Mouse (Mus musculus): ENCODE data around the gene Npas4. TPM values are rescaled to one million over a fixed set of nuclear protein-coding genes. Genes with fewer than 3 reads are reported as not detected.
"Not testable (repeated sequence)": the region's sequence is repeated elsewhere in the genome, so short reads cannot be mapped to it uniquely, and the experiment has no call there.

Npas4 gene
- total RNA-seq, 2 experiments from 2014 or later = 12.4 to 24.4 TPM

GRCm38 (mm10) chr19:4999445-5000140 lies 9.5 kb upstream of the Npas4 start:
- peak; percentile 47 to 93 for DNase-seq (ENCODE audit: low spot score in 2 of 2)
- intact Hi-C loops (cut with DNase I) = loop anchor here (5.0 kb wide), 1 partner anchor 37 kb away; the partner anchor contains the start of gene Mrpl11

- intact Hi-C loops (cut with DNase I) = loop anchor here (5.0 kb wide), 1 partner anchor 597 kb away; the partner anchor contains the start of gene Kdm2a
- DNase-seq (ENCODE audit: low spot score in 2 of 2) = peak; percentile 83 to 98
Observed at GRCm38 (mm10) chr19:4994043-4994442, 3.9 kb upstream of the Npas4 start.

DNA sequence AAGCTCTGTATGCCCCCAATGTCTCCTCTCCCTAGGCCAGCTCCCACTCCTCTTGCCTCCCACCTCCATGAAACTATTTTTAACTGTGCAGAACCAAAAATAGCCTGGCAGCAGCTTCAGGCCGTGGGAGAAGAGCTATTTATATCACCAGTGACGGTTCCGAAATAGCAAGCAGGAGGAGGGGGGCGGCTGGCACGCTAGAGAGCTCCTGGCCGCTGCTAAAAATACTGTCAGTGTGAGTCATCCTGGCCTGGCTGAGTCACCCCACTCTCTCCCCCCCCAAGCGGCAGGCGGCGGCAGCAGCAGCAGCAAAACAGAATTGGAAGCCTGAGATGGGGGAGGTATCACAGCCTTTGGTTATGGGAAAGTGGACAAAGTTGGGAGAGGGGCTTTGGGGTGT lies 2.8 kb upstream of the Npas4 start:
- intact Hi-C loops (cut with DNase I) = loop anchor here (5.0 kb wide), 1 partner anchor 596 kb away; the partner anchor contains the start of gene Kdm2a
- peak; percentile 83 to 96 for DNase-seq (ENCODE audit: low spot score in 2 of 2)

DNA sequence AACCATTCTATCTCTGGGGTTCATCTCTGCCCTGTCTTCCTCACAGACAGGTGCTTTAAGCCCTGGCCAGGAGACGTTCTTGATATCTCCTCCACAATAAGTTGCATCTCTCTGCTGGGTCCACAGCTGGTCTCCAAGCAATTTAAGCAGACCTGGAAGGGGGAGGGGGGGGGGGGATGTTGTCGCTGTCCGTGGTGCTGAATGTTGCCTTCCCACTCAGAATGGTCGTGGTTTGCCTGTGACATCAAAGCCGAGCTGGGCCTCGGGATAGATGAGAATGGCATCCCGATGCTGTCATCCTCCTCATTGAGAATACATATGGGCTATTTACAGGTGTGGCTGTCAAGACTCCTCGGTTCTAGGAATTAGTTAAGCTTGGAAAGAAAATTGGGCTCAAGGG lies 2.3 kb upstream of the Npas4 start:
- DNase-seq (ENCODE audit: low spot score in 2 of 2) = no peak
- intact Hi-C loops (cut with DNase I) = loop anchor here (5.0 kb wide), 1 partner anchor 595 kb away; the partner anchor contains the start of gene Kdm2a

- intact Hi-C loops (cut with DNase I) = loop anchor here (1.0 to 5.0 kb wide), 2 partner anchors 11 to 593 kb away; partner anchors contain the start of gene Kdm2a
Observed at GRCm38 (mm10) chr19:4990716-4991115, 600 bp upstream of the Npas4 start.

GRCm38 (mm10) chr19:4989434-4990255 lies 471 bp downstream of the Npas4 start:
- intact Hi-C loops (cut with DNase I) = loop anchor here (1.0 to 5.0 kb wide), 2 partner anchors 12 to 592 kb away; partner anchors contain the start of gene Kdm2a
- DNase-seq (ENCODE audit: low spot score in 2 of 2) = peak; percentile 81 to 91

More at GRCm38 (mm10) chr19:4990716-4991115, 600 bp upstream of the Npas4 start:
- DNase-seq (ENCODE audit: low spot score in 2 of 2) = peak in 1 of 2 experiments; percentile 77

- intact Hi-C loops (cut with DNase I) = no loop called here
Observed at GRCm38 (mm10) chr19:4989013-4989412, 1.1 kb downstream of the Npas4 start.

GRCm38 (mm10) chr19:4981767-4982166 lies 8.3 kb downstream of the Npas4 start:
- peak; percentile 73 to 88 for DNase-seq (ENCODE audit: low spot score in 2 of 2)
- intact Hi-C loops (cut with DNase I) = loop anchor here (1.0 to 5.0 kb wide), 2 partner anchors 21 to 36 kb away; no protein-coding TSS in a partner anchor

More at GRCm38 (mm10) chr19:4989013-4989412, 1.1 kb downstream of the Npas4 start:
- peak in 1 of 2 experiments; percentile 69 for DNase-seq (ENCODE audit: low spot score in 2 of 2)

GRCm38 (mm10) chr19:4968236-4968635 lies 21.9 kb downstream of the Npas4 start:
- DNase-seq (ENCODE audit: low spot score in 2 of 2) = no peak
- intact Hi-C loops (cut with DNase I) = no loop called here

DNA sequence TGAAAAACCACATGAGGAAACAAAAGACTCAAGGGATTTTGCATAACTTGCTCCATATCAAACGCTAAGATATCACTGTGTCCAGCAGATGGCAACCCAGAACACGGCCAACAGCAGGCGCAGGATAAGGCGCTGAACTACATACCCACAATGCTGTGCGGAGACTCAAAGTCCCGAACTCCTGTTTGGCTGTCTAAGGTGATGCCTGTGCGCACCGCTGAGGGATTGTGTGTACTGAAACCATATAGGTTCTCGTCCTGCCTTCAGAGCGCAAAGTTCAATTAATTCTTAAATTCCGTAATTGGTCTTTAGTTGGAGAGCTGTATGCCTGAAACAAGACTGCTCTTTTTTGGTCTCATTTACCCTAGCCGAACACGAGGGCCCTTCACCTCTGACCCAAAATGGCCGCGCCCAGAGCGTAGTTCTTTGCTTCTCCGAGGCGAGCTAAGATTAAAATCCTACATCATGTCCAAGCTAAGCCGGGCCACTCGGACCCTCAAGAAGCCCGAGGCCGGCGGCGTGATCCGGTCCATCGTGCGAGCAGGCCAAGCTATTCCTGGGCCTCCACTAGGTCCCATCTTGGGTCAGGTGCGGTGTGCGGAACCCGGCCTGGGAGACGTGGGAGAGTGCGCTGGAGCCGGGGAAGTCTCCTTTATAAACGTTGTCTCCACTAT lies 28.1 kb downstream of the Npas4 start, which contains the start of gene Mrpl11:
Mrpl11 (plus strand) TSS at position 220 of the 674 bp plus-strand sequence.
- intact Hi-C loops (cut with DNase I) = loop anchor here (5.0 kb wide), 1 partner anchor 40 kb away; no protein-coding TSS in a partner anchor
- DNase-seq (ENCODE audit: low spot score in 2 of 2) = peak; percentile 94 to 98

DNA sequence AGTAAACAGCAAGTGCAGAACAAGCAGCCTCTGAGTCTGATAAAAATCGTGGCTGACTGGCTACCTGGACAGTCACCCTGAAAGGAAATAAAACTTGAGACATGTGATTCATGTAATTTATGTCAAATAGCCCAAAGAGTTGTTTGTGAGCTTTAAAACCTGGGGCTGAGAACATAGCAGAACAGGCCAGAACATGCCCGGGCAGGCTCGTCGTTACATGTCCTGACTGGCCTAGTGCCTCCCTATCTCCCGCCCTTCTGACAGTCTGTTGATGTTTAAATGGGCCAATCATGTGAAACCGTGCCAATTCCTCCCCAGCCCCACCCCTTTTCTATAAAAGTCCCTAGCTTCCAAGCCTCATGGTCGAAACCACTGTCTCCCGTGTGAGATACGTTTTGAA lies 41.5 kb downstream of the Npas4 start:
- DNase-seq (ENCODE audit: low spot score in 2 of 2); intact Hi-C loops (cut with DNase I): not testable (repeated sequence)

DNA sequence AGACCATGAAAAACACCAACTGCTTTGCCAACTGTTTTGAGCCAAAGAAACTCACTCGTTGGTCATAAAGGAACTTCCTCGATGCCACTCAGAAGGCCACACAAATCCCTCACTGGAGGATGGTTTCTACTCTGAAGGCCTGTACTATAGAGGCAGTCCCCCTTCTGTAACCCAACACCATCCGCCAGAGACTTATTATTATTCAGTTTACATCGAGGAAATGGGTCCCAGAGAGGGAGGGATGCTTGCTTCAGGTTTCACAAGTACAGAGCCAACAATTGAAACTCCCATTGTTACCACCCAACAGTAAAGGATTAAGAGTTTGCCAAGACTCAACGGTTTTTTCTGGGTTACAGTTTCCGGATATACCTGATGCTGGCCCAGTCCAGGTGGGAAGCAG lies 44.6 kb downstream of the Npas4 start:
- intact Hi-C loops (cut with DNase I) = no loop called here
- DNase-seq (ENCODE audit: low spot score in 2 of 2) = no peak

- intact Hi-C loops (cut with DNase I) = no loop called here
- DNase-seq (ENCODE audit: low spot score in 2 of 2) = peak; percentile 21 to 48
Observed at GRCm38 (mm10) chr19:4943253-4943588, 46.9 kb downstream of the Npas4 start.

- intact Hi-C loops (cut with DNase I) = no loop called here
- DNase-seq (ENCODE audit: low spot score in 2 of 2) = peak; percentile 78 to 83
Observed at GRCm38 (mm10) chr19:4942551-4943252, 47.4 kb downstream of the Npas4 start, which contains the start of gene Peli3. TSS of gene Peli3 (minus strand) at chr19:4943127.

GRCm38 (mm10) chr19:4937444-4938310 lies 52.4 kb downstream of the Npas4 start:
- DNase-seq (ENCODE audit: low spot score in 2 of 2) = no peak
- intact Hi-C loops (cut with DNase I) = no loop called here

GRCm38 (mm10) chr19:4936896-4937295 lies 53.2 kb downstream of the Npas4 start:
- intact Hi-C loops (cut with DNase I) = no loop called here
- DNase-seq (ENCODE audit: low spot score in 2 of 2) = no peak
